Mouse (Mus musculus) olfactory bulb, adult 2 months (tissue): ENCODE results near the gene Ugp2. TPM values are rescaled to one million over a fixed set of nuclear protein-coding genes. Genes with fewer than 3 reads are reported as not detected.

Source experiments
- H3K27ac ChIP-seq: fragments of 200-500 bp; 2 replicates; pipeline ENCODE4 v1.5.1; 2012; ENCODE audit warnings: low read depth, low read length; ENCODE audit not compliant: insufficient read depth
- H3K4me1 ChIP-seq: fragments of 200-500 bp; 2 replicates; pipeline ENCODE4 v1.6.1; 2012; ENCODE audit warnings: low read length; ENCODE audit not compliant: control insufficient read depth, insufficient read depth
- H3K4me3 ChIP-seq: fragments of 200-500 bp; 2 replicates; pipeline ENCODE4 v1.5.1; 2012; ENCODE audit warnings: mild to moderate bottlenecking, low read depth, low read length, moderate library complexity; ENCODE audit not compliant: insufficient read depth
- CTCF ChIP-seq: fragments of 200-500 bp; IDR thresholded peaks from 2 replicates; pipeline ENCODE4 v1.5.1; 2012; ENCODE audit warnings: low read depth, mild to moderate bottlenecking, low read length, moderate library complexity; ENCODE audit not compliant: insufficient read depth
- POLR2A ChIP-seq: fragments of 200-500 bp; IDR thresholded peaks from 2 replicates; pipeline ENCODE4 v1.6.1; 2012; ENCODE audit warnings: mild to moderate bottlenecking, low read depth, low read length, moderate library complexity; ENCODE audit not compliant: insufficient read depth
- WGBS: fragments of 180-500 bp; shearing (Covaris S2); methylation state at CpG from one replicate; pipeline ENCODE4 v1.1.7; 2018; 5-methylcytosine and 5-hydroxymethylcytosine counted together
- polyA plus RNA-seq: library from polyadenylated mRNA; stranded (reverse); fragments of >200 nt; gene quantifications from 2 replicates; pipeline ENCODE4 v1.2.4, GENCODE M21; 2012; ENCODE audit warnings: low replicate concordance; ENCODE audit not compliant: missing spikeins, insufficient read depth, insufficient read length

The Ugp2 gene
- polyA plus RNA-seq, 1 experiment: not detected

- 54% methylated on average over 4 of the region's 4 CpGs for WGBS
- Histone ChIP-seq H3K4me3 (no peak overlapping the region), H3K27ac (no peak overlapping the region), H3K4me1 (no peaks in the 10 kb centered on the region)
- TF ChIP-seq CTCF: no peak
- TF ChIP-seq POLR2A: no peak
Observed at GRCm38 (mm10) chr11:21386790-21387189, 15.8 kb upstream of the Ugp2 start.

GRCm38 (mm10) chr11:21374096-21374495, 3.1 kb upstream of the Ugp2 start:
- TF ChIP-seq CTCF (no peak), POLR2A (no peak)
- H3K27ac ChIP-seq: no peak overlapping the region
- H3K4me1 ChIP-seq: peaks cover 4% of the 10 kb centered on the region; the same call in 1 of the 2 replicates
- 57% methylated on average over 3 of the region's 3 CpGs for WGBS
- H3K4me3 ChIP-seq: no peak overlapping the region

- no peak for TF ChIP-seq CTCF
- TF ChIP-seq POLR2A: no peak
- H3K27ac ChIP-seq: peak overlapping the region; percentile 54; the same call in 1 of the 2 replicates
- peaks cover 4% of the 10 kb centered on the region; the same call in 1 of the 2 replicates for H3K4me1 ChIP-seq
- H3K4me3 ChIP-seq: peak overlapping the region; percentile 79
- under 1% methylated on average over 50 of the region's 69 CpGs for WGBS
Observed at GRCm38 (mm10) chr11:21370399-21371121, 441 bp downstream of the Ugp2 start.

- H3K27ac ChIP-seq: no peak overlapping the region
- 20% methylated on average over 9 of the region's 9 CpGs for WGBS
- TF ChIP-seq CTCF: no peak
- TF ChIP-seq POLR2A: no peak
- H3K4me3 ChIP-seq: no peak overlapping the region
- H3K4me1 ChIP-seq: peaks cover 4% of the 10 kb centered on the region; the same call in 1 of the 2 replicates
Observed at GRCm38 (mm10) chr11:21369248-21370016, 1.6 kb downstream of the Ugp2 start.

GRCm38 (mm10) chr11:21368466-21368865, 2.5 kb downstream of the Ugp2 start:
- H3K4me3 ChIP-seq: no peak overlapping the region
- no peak overlapping the region for H3K27ac ChIP-seq
- peaks cover 4% of the 10 kb centered on the region; the same call in 1 of the 2 replicates for H3K4me1 ChIP-seq
- TF ChIP-seq POLR2A: no peak
- no peak for TF ChIP-seq CTCF
- WGBS: 55% methylated on average over 7 of the region's 7 CpGs

- TF ChIP-seq POLR2A (no peak), CTCF (no peak)
- WGBS: 82% methylated on average over 4 of the region's 4 CpGs
- no peaks in the 10 kb centered on the region for H3K4me1 ChIP-seq
- no peak overlapping the region for H3K27ac ChIP-seq
- no peak overlapping the region for H3K4me3 ChIP-seq
Observed at GRCm38 (mm10) chr11:21363144-21363940, 7.7 kb downstream of the Ugp2 start.

GRCm38 (mm10) chr11:21351296-21351695, 19.7 kb downstream of the Ugp2 start:
- WGBS: 90% methylated on average over 7 of the region's 7 CpGs
- H3K4me3 ChIP-seq: no peak overlapping the region
- no peaks in the 10 kb centered on the region for H3K4me1 ChIP-seq
- TF ChIP-seq POLR2A (no peak), CTCF (no peak)
- H3K27ac ChIP-seq: no peak overlapping the region

GRCm38 (mm10) chr11:21348890-21349289, 22.1 kb downstream of the Ugp2 start:
- Histone ChIP-seq H3K4me3 (no peak overlapping the region), H3K27ac (no peak overlapping the region), H3K4me1 (no peaks in the 10 kb centered on the region)
- TF ChIP-seq CTCF: no peak
- TF ChIP-seq POLR2A: no peak
- 97% methylated on average over 2 of the region's 2 CpGs for WGBS
